Mouse (Mus musculus): ENCODE measurements around the gene Tm9sf3. TPM values are rescaled to one million over a fixed set of nuclear protein-coding genes. Genes with fewer than 3 reads are reported as not detected.
A peak's percentile ranks its signal among the peaks of the same experiment; 100 is the strongest.

Tm9sf3 gene
- total and polyA plus RNA-seq, 2 experiments from 2014 or later: 68.1 to 99.0 TPM

GRCm38 (mm10) chr19:41190876-41191434 is 72.8 kb downstream of the Tm9sf3 start:
- TF ChIP-seq CTCF (IDR thresholded peaks at IDR 0.05; ENCODE audit: low read depth): no peak
- Histone ChIP-seq H3K27ac (no peak overlapping the region), H3K4me3 (ENCODE audit: low read length) (no peak overlapping the region), H3K9me3 (ENCODE audit: low read length) (no peaks in the 10 kb centered on the region), H3K4me1 (ENCODE audit: insufficient read depth, low read length) (no peaks in the 10 kb centered on the region), H3K9ac (replicated peaks; ENCODE audit: low read length) (no peak overlapping the region), H3K27me3 (ENCODE audit: insufficient read depth, low read length) (no peaks in the 10 kb centered on the region), H3K4me2 (ENCODE audit: low read depth, low read length) (no peak overlapping the region), H3K36me3 (ENCODE audit: insufficient read depth, low read length) (no peaks in the 10 kb centered on the region)
- 32% methylated on average over 6 of the region's 6 CpGs for WGBS
- DNase-seq (ENCODE audit: low spot score) (no peak), ATAC-seq (no peak)

- H3K9me3 ChIP-seq (ENCODE audit: low read length): no peaks in the 10 kb centered on the region
- no peaks in the 10 kb centered on the region for H3K4me1 ChIP-seq (ENCODE audit: insufficient read depth, low read length)
- H3K4me2 ChIP-seq (ENCODE audit: low read depth, low read length): no peak overlapping the region
- WGBS: 46% methylated on average over 6 of the region's 6 CpGs
- DNase-seq (ENCODE audit: low spot score): no peak
- no peak for TF ChIP-seq CTCF (IDR thresholded peaks at IDR 0.05; ENCODE audit: low read depth)
- H3K9ac ChIP-seq (replicated peaks; ENCODE audit: low read length): no peak overlapping the region
- peak; percentile 27; the same call in 1 of the 2 replicates for ATAC-seq
- H3K27ac ChIP-seq: no peak overlapping the region
- H3K27me3 ChIP-seq (ENCODE audit: insufficient read depth, low read length): no peaks in the 10 kb centered on the region
- no peak overlapping the region for H3K4me3 ChIP-seq (ENCODE audit: low read length)
- H3K36me3 ChIP-seq (ENCODE audit: insufficient read depth, low read length): no peaks in the 10 kb centered on the region
These were observed 86.5 kb downstream of the Tm9sf3 start for GRCm38 (mm10) chr19:41177331-41177730.

GRCm38 (mm10) chr19:41176881-41177280 is 86.9 kb downstream of the Tm9sf3 start:
- no peaks in the 10 kb centered on the region for H3K4me1 ChIP-seq (ENCODE audit: insufficient read depth, low read length)
- ATAC-seq (no peak), DNase-seq (ENCODE audit: low spot score) (peak; percentile 21)
- 63% methylated on average over 2 of the region's 2 CpGs for WGBS
- H3K27ac ChIP-seq: no peak overlapping the region
- H3K27me3 ChIP-seq (ENCODE audit: insufficient read depth, low read length): no peaks in the 10 kb centered on the region
- TF ChIP-seq CTCF (IDR thresholded peaks at IDR 0.05; ENCODE audit: low read depth): no peak
- no peaks in the 10 kb centered on the region for H3K9me3 ChIP-seq (ENCODE audit: low read length)
- no peak overlapping the region for H3K4me3 ChIP-seq (ENCODE audit: low read length)
- H3K9ac ChIP-seq (replicated peaks; ENCODE audit: low read length): no peak overlapping the region
- no peaks in the 10 kb centered on the region for H3K36me3 ChIP-seq (ENCODE audit: insufficient read depth, low read length)
- H3K4me2 ChIP-seq (ENCODE audit: low read depth, low read length): no peak overlapping the region

- no peak for ATAC-seq
- no peak for TF ChIP-seq CTCF (IDR thresholded peaks at IDR 0.05; ENCODE audit: low read depth)
- 52% methylated on average over 5 of the region's 5 CpGs for WGBS
- no peak overlapping the region for H3K27ac ChIP-seq
- peak; percentile 20 for DNase-seq (ENCODE audit: low spot score)
- no peak overlapping the region for H3K4me2 ChIP-seq (ENCODE audit: low read depth, low read length)
- H3K4me1 ChIP-seq (ENCODE audit: insufficient read depth, low read length): peaks cover 4% of the 10 kb centered on the region; the same call in 1 of the 2 replicates
- no peak overlapping the region for H3K9ac ChIP-seq (replicated peaks; ENCODE audit: low read length)
- H3K9me3 ChIP-seq (ENCODE audit: low read length): no peaks in the 10 kb centered on the region
- H3K4me3 ChIP-seq (ENCODE audit: low read length): no peak overlapping the region
- no peaks in the 10 kb centered on the region for H3K27me3 ChIP-seq (ENCODE audit: insufficient read depth, low read length)
- H3K36me3 ChIP-seq (ENCODE audit: insufficient read depth, low read length): no peaks in the 10 kb centered on the region
These were observed 97.9 kb downstream of the Tm9sf3 start for GRCm38 (mm10) chr19:41165914-41166235.

- Histone ChIP-seq H3K9me3 (ENCODE audit: low read length) (no peaks in the 10 kb centered on the region), H3K9ac (replicated peaks; ENCODE audit: low read length) (no peak overlapping the region), H3K4me1 (ENCODE audit: insufficient read depth, low read length) (peaks cover 4% of the 10 kb centered on the region; the same call in 1 of the 2 replicates), H3K4me2 (ENCODE audit: low read depth, low read length) (no peak overlapping the region), H3K4me3 (ENCODE audit: low read length) (no peak overlapping the region), H3K27ac (no peak overlapping the region), H3K27me3 (ENCODE audit: insufficient read depth, low read length) (no peaks in the 10 kb centered on the region), H3K36me3 (ENCODE audit: insufficient read depth, low read length) (no peaks in the 10 kb centered on the region)
- ATAC-seq: no peak
- no peak for TF ChIP-seq CTCF (IDR thresholded peaks at IDR 0.05; ENCODE audit: low read depth)
- 44% methylated on average over 14 of the region's 14 CpGs for WGBS
- no peak for DNase-seq (ENCODE audit: low spot score)
These were observed 98.5 kb downstream of the Tm9sf3 start for GRCm38 (mm10) chr19:41165144-41165913.

- H3K36me3 ChIP-seq (ENCODE audit: insufficient read depth, low read length): no peaks in the 10 kb centered on the region
- H3K4me2 ChIP-seq (ENCODE audit: low read depth, low read length): no peak overlapping the region
- peak; percentile 6 for DNase-seq (ENCODE audit: low spot score)
- TF ChIP-seq CTCF (IDR thresholded peaks at IDR 0.05; ENCODE audit: low read depth): no peak
- H3K9ac ChIP-seq (replicated peaks; ENCODE audit: low read length): no peak overlapping the region
- H3K4me1 ChIP-seq (ENCODE audit: insufficient read depth, low read length): peaks cover 4% of the 10 kb centered on the region; the same call in 1 of the 2 replicates
- H3K27me3 ChIP-seq (ENCODE audit: insufficient read depth, low read length): no peaks in the 10 kb centered on the region
- no peak overlapping the region for H3K27ac ChIP-seq
- 20% methylated on average over 10 of the region's 10 CpGs for WGBS
- no peak for ATAC-seq
- no peak overlapping the region for H3K4me3 ChIP-seq (ENCODE audit: low read length)
- no peaks in the 10 kb centered on the region for H3K9me3 ChIP-seq (ENCODE audit: low read length)
These were observed 99.2 kb downstream of the Tm9sf3 start for GRCm38 (mm10) chr19:41164447-41165095.

Other genes starting within 250 kb of the Tm9sf3 start
- not detected in 2 replicates for gene Dntt, start 234.7 kb downstream of the Tm9sf3 start, total RNA-seq (2014; rRNA removed)
- 0.08 and 0.11 TPM in 2 replicates for gene Dntt, start 234.7 kb downstream of the Tm9sf3 start, polyA plus RNA-seq (2015; fragmentation: Nextera tagmentation; extraction: Ambion mirVana)
- not detected in 2 replicates for gene Opalin, start 186.9 kb downstream of the Tm9sf3 start, total RNA-seq (2014; rRNA removed)
- not detected in 2 replicates for gene Opalin, start 186.9 kb downstream of the Tm9sf3 start, polyA plus RNA-seq (2015; fragmentation: Nextera tagmentation; extraction: Ambion mirVana)
- 1.2 and 2.8 TPM in 2 replicates for gene Tll2, start 57.2 kb downstream of the Tm9sf3 start, total RNA-seq (2014; rRNA removed)
- 0.60 and 0.72 TPM in 2 replicates for gene Tll2, start 57.2 kb downstream of the Tm9sf3 start, polyA plus RNA-seq (2015; fragmentation: Nextera tagmentation; extraction: Ambion mirVana)
- gene Pik3ap1, start 121.1 kb upstream of the Tm9sf3 start, total RNA-seq (2014; rRNA removed): 1.1 and 1.8 TPM in 2 replicates
- gene Pik3ap1, start 121.1 kb upstream of the Tm9sf3 start, polyA plus RNA-seq (2015; fragmentation: Nextera tagmentation; extraction: Ambion mirVana): 1.7 and 2.2 TPM in 2 replicates
- 12.3 and 13.1 TPM in 2 replicates for gene Lcor, start 218.6 kb upstream of the Tm9sf3 start, total RNA-seq (2014; rRNA removed)
- gene Lcor, start 218.6 kb upstream of the Tm9sf3 start, polyA plus RNA-seq (2015; fragmentation: Nextera tagmentation; extraction: Ambion mirVana): 11.7 and 12.3 TPM in 2 replicates